Mouse (Mus musculus): ENCODE data around the gene Abca4. TPM values are rescaled to one million over a fixed set of nuclear protein-coding genes. Genes with fewer than 3 reads are reported as not detected.

Abca4 gene
- polyA plus RNA-seq, 1 experiment from 2014 or later: 1.5 TPM

DNA sequence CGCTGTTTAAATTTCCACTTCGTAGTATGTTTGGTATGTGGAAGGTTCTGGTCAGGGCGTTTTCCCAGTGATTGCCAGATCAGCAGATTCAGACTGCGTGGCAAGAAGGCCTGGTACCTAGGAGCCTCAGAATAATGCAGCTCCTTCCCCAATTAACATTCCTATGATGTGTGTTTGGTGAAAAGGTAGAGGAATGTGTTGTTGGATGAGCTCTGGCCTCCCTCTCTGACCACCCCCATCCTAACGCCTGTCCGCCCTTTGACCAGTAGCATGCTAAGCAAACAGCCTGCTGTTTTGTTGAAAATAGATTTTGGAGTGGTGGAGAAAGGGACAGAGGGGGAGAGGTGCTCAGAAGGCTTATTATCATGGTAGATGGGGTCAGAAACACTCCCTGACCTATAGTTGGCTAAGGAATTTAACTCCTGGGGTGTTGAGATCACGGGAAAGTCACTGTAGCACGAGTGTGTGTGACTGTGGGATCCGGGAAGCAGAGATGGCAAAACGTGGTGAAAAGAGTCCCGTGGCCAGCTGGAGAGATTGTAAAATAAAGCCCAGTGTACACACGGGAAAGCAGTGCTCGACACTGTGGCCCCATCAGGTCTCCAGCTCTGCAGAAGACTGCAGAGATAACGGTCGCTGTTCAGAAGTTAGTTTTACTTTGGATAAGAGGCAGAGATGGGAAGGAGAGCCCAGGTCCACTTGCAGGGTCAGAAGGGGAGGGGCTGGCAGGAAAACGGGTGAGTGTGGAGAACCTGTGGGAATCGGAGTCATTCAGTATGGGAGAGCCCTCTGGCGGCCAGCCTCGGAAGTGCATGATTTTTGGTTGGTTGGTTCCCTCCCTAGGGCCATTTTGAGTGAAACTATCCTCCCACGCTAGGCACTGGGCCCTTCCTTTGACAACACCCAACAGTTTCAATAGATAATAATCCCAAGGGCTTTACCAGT is 59.9 kb downstream of the Abca4 start:
- TF ChIP-seq CTCF (IDR thresholded peaks at IDR 0.05): peak; percentile 99
- no peaks in the 10 kb centered on the region for H3K27me3 ChIP-seq
- CTCF ChIA-PET: interaction anchor here (0.6 to 2.9 kb wide), 14 partner anchors 10 to 217 kb away, joined by 3 to 13 read pairs (median 4); no protein-coding TSS in a partner anchor
- in situ Hi-C loops (cut with MboI; ENCODE audit: low pct_unique_long_range_greater_than_20kb): loop anchor here (5.0 kb wide), 2 partner anchors 57 to 132 kb away; no protein-coding TSS in a partner anchor
- ATAC-seq (peak; percentile 60), DNase-seq (ENCODE audit: low read depth, low spot score) (peak; percentile 89)
- POLR2A ChIA-PET: interaction anchor here (0.6 to 1.3 kb wide), 3 partner anchors 10 to 28 kb away, joined by 3 to 4 read pairs (median 3); no protein-coding TSS in a partner anchor

DNA sequence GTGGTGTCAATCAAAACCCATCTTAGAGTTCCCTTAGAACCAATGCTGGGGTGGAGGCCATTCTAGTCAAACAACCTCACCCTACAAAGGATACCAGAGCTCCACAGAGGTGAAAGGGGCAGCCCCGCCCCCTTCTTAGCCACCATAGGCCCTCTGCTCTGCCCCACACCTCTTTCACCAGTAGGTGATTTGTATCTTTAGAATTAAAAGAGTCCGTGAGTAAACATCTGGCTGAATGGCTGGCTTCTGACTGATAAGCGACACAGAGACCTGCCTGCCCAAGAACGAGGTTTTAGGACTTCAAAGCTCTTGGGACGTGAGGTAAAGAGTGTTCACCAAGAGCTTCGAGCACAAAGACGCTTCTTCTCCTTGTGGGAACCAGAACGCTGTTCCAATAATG is 62.7 kb downstream of the Abca4 start:
- ATAC-seq (no peak), DNase-seq (ENCODE audit: low read depth, low spot score) (no peak)
- TF ChIP-seq CTCF (IDR thresholded peaks at IDR 0.05): no peak
- POLR2A ChIA-PET: interaction anchor here (0.6 kb wide), 1 partner anchor 135 kb away, joined by 4 read pairs; no protein-coding TSS in a partner anchor
- no peaks in the 10 kb centered on the region for H3K27me3 ChIP-seq
- CTCF ChIA-PET: interaction anchor here (0.7 to 2.5 kb wide), 9 partner anchors 11 to 108 kb away, joined by 3 to 6 read pairs (median 3); no protein-coding TSS in a partner anchor
- in situ Hi-C loops (cut with MboI; ENCODE audit: low pct_unique_long_range_greater_than_20kb): loop anchor here (5.0 kb wide), 1 partner anchor 220 kb away; no protein-coding TSS in a partner anchor

- in situ Hi-C loops (cut with MboI; ENCODE audit: low pct_unique_long_range_greater_than_20kb): loop anchor here (5.0 kb wide), 1 partner anchor 220 kb away; no protein-coding TSS in a partner anchor
- no peaks in the 10 kb centered on the region for H3K27me3 ChIP-seq
- TF ChIP-seq CTCF (IDR thresholded peaks at IDR 0.05): no peak
- DNase-seq (ENCODE audit: low read depth, low spot score): no peak
- ATAC-seq: no peak
- POLR2A ChIA-PET: no interaction called here
- CTCF ChIA-PET: interaction anchor here (0.9 to 1.6 kb wide), 3 partner anchors 10 to 53 kb away, joined by 3 to 4 read pairs (median 3); no protein-coding TSS in a partner anchor
Measured at GRCm38 (mm10) chr3:122107643-122108194, 63.5 kb downstream of the Abca4 start.

- POLR2A ChIA-PET: no interaction called here
- ATAC-seq: no peak
- CTCF ChIA-PET: interaction anchor here (1.1 to 1.6 kb wide), 2 partner anchors 125 to 153 kb away, joined by 3 to 4 read pairs; no protein-coding TSS in a partner anchor
Measured at GRCm38 (mm10) chr3:122109461-122109860, 65.2 kb downstream of the Abca4 start.

GRCm38 (mm10) chr3:122111141-122111981 is 67.1 kb downstream of the Abca4 start:
- no peaks in the 10 kb centered on the region for H3K27me3 ChIP-seq
- POLR2A ChIA-PET: no interaction called here
- no peak for TF ChIP-seq CTCF (IDR thresholded peaks at IDR 0.05)
- in situ Hi-C loops (cut with MboI; ENCODE audit: low pct_unique_long_range_greater_than_20kb): no loop called here
- ATAC-seq (no peak), DNase-seq (ENCODE audit: low read depth, low spot score) (no peak)
- CTCF ChIA-PET: interaction anchor here (1.3 to 1.4 kb wide), 2 partner anchors 10 to 223 kb away, joined by 3 to 5 read pairs; no protein-coding TSS in a partner anchor

More at GRCm38 (mm10) chr3:122109461-122109860, 65.2 kb downstream of the Abca4 start:
- H3K27me3 ChIP-seq: no peaks in the 10 kb centered on the region
- no peak for DNase-seq (ENCODE audit: low read depth, low spot score)
- TF ChIP-seq CTCF (IDR thresholded peaks at IDR 0.05): no peak
- in situ Hi-C loops (cut with MboI; ENCODE audit: low pct_unique_long_range_greater_than_20kb): loop anchor here (5.0 kb wide), 1 partner anchor 222 kb away; no protein-coding TSS in a partner anchor

- DNase-seq (ENCODE audit: low read depth, low spot score) (no peak), ATAC-seq (no peak)
- CTCF ChIA-PET: interaction anchor here (1.2 to 5.0 kb wide), 5 partner anchors 8 to 232 kb away, joined by 4 to 34 read pairs (median 6); no protein-coding TSS in a partner anchor
- POLR2A ChIA-PET: interaction anchor here (0.6 kb wide), 1 partner anchor 202 kb away, joined by 5 read pairs; no protein-coding TSS in a partner anchor
- in situ Hi-C loops (cut with MboI; ENCODE audit: low pct_unique_long_range_greater_than_20kb): no loop called here
- no peaks in the 10 kb centered on the region for H3K27me3 ChIP-seq
- TF ChIP-seq CTCF (IDR thresholded peaks at IDR 0.05): no peak
Measured at GRCm38 (mm10) chr3:122118651-122119214, 74.5 kb downstream of the Abca4 start.

GRCm38 (mm10) chr3:122119733-122120132 is 75.5 kb downstream of the Abca4 start:
- ATAC-seq: no peak
- TF ChIP-seq CTCF (IDR thresholded peaks at IDR 0.05): no peak
- DNase-seq (ENCODE audit: low read depth, low spot score): no peak
- H3K27me3 ChIP-seq: no peaks in the 10 kb centered on the region
- in situ Hi-C loops (cut with MboI; ENCODE audit: low pct_unique_long_range_greater_than_20kb): loop anchor here (10.0 kb wide), 1 partner anchor 575 kb away; no protein-coding TSS in a partner anchor
- ChIA-PET POLR2A (interaction anchor here (0.7 to 1.3 kb wide), 2 partner anchors 149 to 152 kb away, joined by 3 to 4 read pairs; no protein-coding TSS in a partner anchor), CTCF (interaction anchor here (1.2 to 5.0 kb wide), 5 partner anchors 9 to 233 kb away, joined by 4 to 34 read pairs (median 6); no protein-coding TSS in a partner anchor)

GRCm38 (mm10) chr3:122120217-122120616 is 76.0 kb downstream of the Abca4 start:
- H3K27me3 ChIP-seq: no peaks in the 10 kb centered on the region
- TF ChIP-seq CTCF (IDR thresholded peaks at IDR 0.05): no peak
- ChIA-PET CTCF (interaction anchor here (1.2 to 5.0 kb wide), 6 partner anchors 10 to 234 kb away, joined by 4 to 34 read pairs (median 6); no protein-coding TSS in a partner anchor), POLR2A (interaction anchor here (0.7 to 1.3 kb wide), 2 partner anchors 150 to 152 kb away, joined by 3 to 4 read pairs; no protein-coding TSS in a partner anchor)
- DNase-seq (ENCODE audit: low read depth, low spot score): no peak
- in situ Hi-C loops (cut with MboI; ENCODE audit: low pct_unique_long_range_greater_than_20kb): loop anchor here (10.0 kb wide), 1 partner anchor 575 kb away; no protein-coding TSS in a partner anchor
- no peak for ATAC-seq
